Mouse (Mus musculus): ENCODE data around the gene Cnot4. TPM values are rescaled to one million over a fixed set of nuclear protein-coding genes. Genes with fewer than 3 reads are reported as not detected.

Gene Cnot4
- polyA plus RNA-seq, 1 experiment from 2014 or later, result 35.0 TPM

- H3K9ac ChIP-seq, result no peak overlapping the region
These were observed 102.7 kb downstream of the Cnot4 start for GRCm38 (mm10) chr6:35030811-35031210.

DNA sequence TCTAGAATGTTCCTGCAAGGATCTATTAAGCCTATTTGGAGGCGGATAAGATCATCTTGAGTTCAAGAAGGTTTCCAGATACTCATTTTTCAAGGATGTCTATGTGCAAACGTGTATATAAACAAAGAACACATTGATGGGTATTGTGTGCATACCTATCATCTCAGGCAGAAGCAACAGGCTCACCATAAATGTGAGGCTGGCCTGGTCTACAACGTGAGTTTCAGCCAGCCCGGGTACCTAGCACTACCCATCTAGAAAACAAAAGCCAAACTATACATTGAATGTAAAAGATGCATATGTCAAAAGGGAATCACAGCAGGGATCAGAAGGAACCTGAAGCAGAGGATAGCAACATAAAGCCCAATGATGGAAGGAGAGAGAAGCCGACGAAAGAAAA lies 103.3 kb downstream of the Cnot4 start:
- no peak overlapping the region for H3K4me3 ChIP-seq
- H3K4me1 ChIP-seq, result peaks cover 16% of the 10 kb centered on the region
- no peaks in the 10 kb centered on the region for H3K27me3 ChIP-seq
- no peak overlapping the region for H3K9ac ChIP-seq
- H3K36me3 ChIP-seq (ENCODE audit: poor library complexity, severe bottlenecking), result no peaks in the 10 kb centered on the region
- WGBS, result 85% methylated on average over 6 of the region's 6 CpGs
- H3K4me2 ChIP-seq, result no peak overlapping the region
- no peak for ATAC-seq
- H3K9me3 ChIP-seq (replicated peaks), result no peaks in the 10 kb centered on the region
- no peak overlapping the region for H3K27ac ChIP-seq

More at GRCm38 (mm10) chr6:35030811-35031210, 102.7 kb downstream of the Cnot4 start:
- no peaks in the 10 kb centered on the region for H3K9me3 ChIP-seq (replicated peaks)
- 91% methylated on average over 4 of the region's 4 CpGs for WGBS
- H3K36me3 ChIP-seq (ENCODE audit: poor library complexity, severe bottlenecking), result no peaks in the 10 kb centered on the region
- no peak overlapping the region for H3K4me2 ChIP-seq
- no peak overlapping the region for H3K4me3 ChIP-seq
- H3K27me3 ChIP-seq, result no peaks in the 10 kb centered on the region
- no peak for ATAC-seq
- H3K4me1 ChIP-seq, result peaks cover 16% of the 10 kb centered on the region
- H3K27ac ChIP-seq, result no peak overlapping the region

- Histone ChIP-seq H3K27ac (no peak overlapping the region), H3K9me3 (replicated peaks) (no peaks in the 10 kb centered on the region), H3K4me3 (no peak overlapping the region), H3K4me2 (no peak overlapping the region), H3K27me3 (no peaks in the 10 kb centered on the region), H3K4me1 (peaks cover 16% of the 10 kb centered on the region), H3K36me3 (ENCODE audit: poor library complexity, severe bottlenecking) (peaks cover 2% of the 10 kb centered on the region; the same call in 1 of the 2 replicates), H3K9ac (no peak overlapping the region)
- 63% methylated on average over 2 of the region's 2 CpGs for WGBS
- ATAC-seq, result peak; percentile 45; the same call in 1 of the 2 replicates
These were observed 105.5 kb downstream of the Cnot4 start for GRCm38 (mm10) chr6:35028023-35028422.

DNA sequence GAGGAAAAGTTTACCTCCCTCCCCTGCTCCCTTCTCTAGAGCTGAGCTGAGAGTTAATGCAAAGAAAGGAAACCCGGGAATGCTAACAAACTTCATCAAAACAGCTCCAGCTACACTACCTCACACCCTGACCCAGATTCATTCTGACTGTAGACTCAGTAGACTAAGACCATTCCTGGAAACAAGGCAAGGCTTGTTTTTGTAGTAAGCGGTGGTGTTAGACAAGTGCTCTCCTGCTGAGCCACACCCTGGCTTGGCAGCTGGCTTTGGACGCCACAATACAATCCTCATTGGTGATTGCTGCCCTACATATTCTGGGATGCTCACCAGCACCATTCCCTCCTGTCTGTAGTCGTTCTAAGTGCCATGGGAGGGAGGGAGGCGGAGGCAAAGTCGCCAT lies 106.3 kb downstream of the Cnot4 start:
- Histone ChIP-seq H3K9ac (no peak overlapping the region), H3K4me1 (peaks cover 16% of the 10 kb centered on the region), H3K4me3 (no peak overlapping the region), H3K9me3 (replicated peaks) (no peaks in the 10 kb centered on the region), H3K4me2 (no peak overlapping the region), H3K36me3 (ENCODE audit: poor library complexity, severe bottlenecking) (peaks cover 6% of the 10 kb centered on the region; the same call in 1 of the 2 replicates), H3K27me3 (no peaks in the 10 kb centered on the region), H3K27ac (no peak overlapping the region)
- peak; percentile 53; the same call in 1 of the 2 replicates for ATAC-seq
- WGBS, result 74% methylated on average over 6 of the region's 6 CpGs

GRCm38 (mm10) chr6:35016624-35017023 lies 116.9 kb downstream of the Cnot4 start:
- H3K4me1 ChIP-seq, result no peaks in the 10 kb centered on the region
- H3K4me2 ChIP-seq, result no peak overlapping the region
- no peak overlapping the region for H3K27ac ChIP-seq
- H3K9ac ChIP-seq, result no peak overlapping the region
- ATAC-seq, result no peak
- no peak overlapping the region for H3K4me3 ChIP-seq
- H3K36me3 ChIP-seq (ENCODE audit: poor library complexity, severe bottlenecking), result peaks cover 7% of the 10 kb centered on the region
- no peaks in the 10 kb centered on the region for H3K27me3 ChIP-seq
- WGBS, result 94% methylated on average over 5 of the region's 5 CpGs
- no peaks in the 10 kb centered on the region for H3K9me3 ChIP-seq (replicated peaks)

DNA sequence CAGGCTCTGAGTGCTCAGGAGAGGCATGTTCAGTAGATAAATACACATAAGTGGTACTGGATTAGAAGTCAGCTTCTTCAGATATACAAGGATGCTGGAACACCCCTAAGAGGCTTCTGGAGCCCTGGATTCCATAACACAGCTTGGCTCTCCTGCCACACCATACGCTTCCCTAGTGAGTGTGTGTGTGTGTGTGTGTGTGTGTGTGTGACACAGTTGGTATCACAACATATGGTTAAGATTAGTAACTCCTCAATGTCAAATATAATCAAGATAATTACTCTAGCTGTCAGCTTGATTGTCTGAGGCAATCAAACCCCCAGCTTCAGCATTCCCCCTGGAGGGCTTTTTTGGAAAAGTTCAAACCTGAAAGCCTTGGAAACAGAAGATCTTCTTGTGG lies 121.6 kb downstream of the Cnot4 start:
- no peaks in the 10 kb centered on the region for H3K4me1 ChIP-seq
- no peak overlapping the region for H3K27ac ChIP-seq
- H3K9ac ChIP-seq, result no peak overlapping the region
- H3K9me3 ChIP-seq (replicated peaks), result no peaks in the 10 kb centered on the region
- no peaks in the 10 kb centered on the region for H3K27me3 ChIP-seq
- H3K4me3 ChIP-seq, result no peak overlapping the region
- WGBS, result 78% methylated on average over 1 of the region's 1 CpGs
- peak; percentile 81 for ATAC-seq
- H3K4me2 ChIP-seq, result no peak overlapping the region
- 0 out of 2 replicates have a peak, but pooled peaks cover 4% of the 10 kb centered on the region for H3K36me3 ChIP-seq (ENCODE audit: poor library complexity, severe bottlenecking)

DNA sequence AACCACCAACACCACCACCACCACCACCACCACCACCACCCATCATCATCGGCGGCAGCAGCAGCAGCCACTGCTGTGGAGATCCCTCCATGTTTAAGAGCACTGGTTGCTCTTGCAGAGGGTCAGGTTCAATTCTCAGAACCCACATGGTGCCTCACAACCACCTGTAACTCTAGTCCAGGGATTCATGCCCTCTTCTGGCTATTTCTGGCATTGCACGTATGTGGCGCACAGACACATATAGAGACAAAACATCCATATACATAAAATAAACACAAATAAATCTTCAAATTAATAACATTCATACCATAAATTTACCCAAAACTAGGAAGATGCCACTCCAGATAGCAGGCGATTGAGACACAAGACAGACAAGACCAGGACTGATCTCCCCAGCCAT lies 122.8 kb downstream of the Cnot4 start:
- ATAC-seq, result no peak
- H3K4me1 ChIP-seq, result no peaks in the 10 kb centered on the region
- H3K36me3 ChIP-seq (ENCODE audit: poor library complexity, severe bottlenecking), result no peaks in the 10 kb centered on the region
- H3K4me3 ChIP-seq, result no peak overlapping the region
- no peak overlapping the region for H3K27ac ChIP-seq
- no peaks in the 10 kb centered on the region for H3K27me3 ChIP-seq
- no peak overlapping the region for H3K4me2 ChIP-seq
- 94% methylated on average over 5 of the region's 5 CpGs for WGBS
- no peak overlapping the region for H3K9ac ChIP-seq
- H3K9me3 ChIP-seq (replicated peaks), result no peaks in the 10 kb centered on the region

DNA sequence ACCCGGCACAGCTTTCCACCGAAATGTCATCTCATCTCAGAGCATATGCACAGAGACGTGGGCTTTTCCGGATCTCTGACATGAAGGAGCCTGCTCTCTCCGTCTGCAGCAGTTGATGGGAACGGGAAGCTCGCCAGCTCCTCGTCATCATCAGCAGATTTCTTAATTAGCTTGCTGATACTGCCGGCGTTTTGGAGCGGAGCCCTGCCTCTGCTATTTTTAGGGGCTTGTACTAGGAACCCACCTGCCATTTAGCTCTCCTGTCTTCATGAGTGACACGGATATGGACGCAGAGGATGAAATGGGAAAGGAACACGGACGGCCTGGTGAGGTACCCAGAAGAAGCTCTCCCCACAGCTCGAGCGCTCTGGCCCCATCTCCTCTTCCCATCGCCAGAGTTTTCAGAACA lies 131.3 kb downstream of the Cnot4 start:
- no peaks in the 10 kb centered on the region for H3K9me3 ChIP-seq (replicated peaks)
- no peaks in the 10 kb centered on the region for H3K36me3 ChIP-seq (ENCODE audit: poor library complexity, severe bottlenecking)
- peaks cover 12% of the 10 kb centered on the region for H3K4me1 ChIP-seq
- H3K27me3 ChIP-seq, result no peaks in the 10 kb centered on the region
- 61% methylated on average over 18 of the region's 18 CpGs for WGBS
- peak; percentile 75 for ATAC-seq
- no peak overlapping the region for H3K4me3 ChIP-seq
- H3K27ac ChIP-seq, result peak overlapping the region; percentile 61; the same call in 1 of the 2 replicates
- peak overlapping the region; percentile 5; the same call in 1 of the 2 replicates for H3K4me2 ChIP-seq
- H3K9ac ChIP-seq, result no peak overlapping the region

DNA sequence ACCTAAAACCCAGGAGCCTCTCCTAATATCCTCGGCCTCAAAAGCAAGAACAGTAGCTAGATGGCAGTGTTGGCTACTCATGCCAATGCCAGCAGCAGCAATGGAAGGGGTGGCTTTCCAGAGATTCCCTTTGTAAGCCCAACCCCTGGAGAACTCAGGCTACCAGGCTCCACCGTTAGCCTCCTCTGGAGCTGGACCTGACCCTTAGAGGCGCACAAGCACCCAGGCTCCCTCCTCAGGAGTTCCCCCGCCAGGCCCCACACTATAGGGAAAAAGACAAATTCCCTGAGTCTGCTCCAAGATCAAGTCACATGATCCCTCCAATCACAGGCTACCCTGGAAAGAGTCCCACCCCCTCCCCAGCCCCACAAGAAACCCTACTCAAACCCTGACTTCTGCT lies 134.4 kb downstream of the Cnot4 start:
- Histone ChIP-seq H3K9me3 (replicated peaks) (no peaks in the 10 kb centered on the region), H3K36me3 (ENCODE audit: poor library complexity, severe bottlenecking) (no peaks in the 10 kb centered on the region), H3K4me3 (no peak overlapping the region), H3K27me3 (no peaks in the 10 kb centered on the region), H3K4me2 (peak overlapping the region; percentile 26), H3K9ac (no peak overlapping the region), H3K27ac (no peak overlapping the region), H3K4me1 (peaks cover 16% of the 10 kb centered on the region)
- WGBS, result 8% methylated on average over 4 of the region's 4 CpGs
- ATAC-seq, result peak; percentile 25

DNA sequence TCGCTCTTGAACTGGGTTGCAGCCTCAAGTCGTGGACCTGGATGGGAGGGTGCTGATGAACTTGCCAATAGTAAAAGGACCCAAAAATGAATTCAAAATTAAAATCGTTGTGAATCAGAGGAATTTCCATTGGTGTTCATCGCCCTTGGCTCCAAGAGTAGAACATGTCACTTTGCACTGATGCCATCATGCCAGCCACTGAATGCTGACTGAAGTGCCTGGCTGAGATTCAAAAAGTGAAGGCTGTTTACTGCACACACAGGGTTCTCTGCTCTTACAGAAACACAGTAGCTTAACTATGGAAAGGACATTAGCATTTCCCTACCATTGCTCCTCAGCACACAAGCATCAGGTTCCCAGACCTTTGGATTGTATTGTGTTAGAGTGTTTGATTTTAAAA lies 137.0 kb downstream of the Cnot4 start:
- Histone ChIP-seq H3K27ac (peak overlapping the region; percentile 31; the same call in 1 of the 2 replicates), H3K4me1 (0 out of 2 replicates have a peak, but pooled peaks cover 4% of the 10 kb centered on the region), H3K9me3 (replicated peaks) (no peaks in the 10 kb centered on the region), H3K4me2 (no peak overlapping the region), H3K27me3 (no peaks in the 10 kb centered on the region), H3K9ac (no peak overlapping the region), H3K4me3 (no peak overlapping the region), H3K36me3 (ENCODE audit: poor library complexity, severe bottlenecking) (no peaks in the 10 kb centered on the region)
- WGBS, result 77% methylated on average over 4 of the region's 4 CpGs
- ATAC-seq, result no peak

DNA sequence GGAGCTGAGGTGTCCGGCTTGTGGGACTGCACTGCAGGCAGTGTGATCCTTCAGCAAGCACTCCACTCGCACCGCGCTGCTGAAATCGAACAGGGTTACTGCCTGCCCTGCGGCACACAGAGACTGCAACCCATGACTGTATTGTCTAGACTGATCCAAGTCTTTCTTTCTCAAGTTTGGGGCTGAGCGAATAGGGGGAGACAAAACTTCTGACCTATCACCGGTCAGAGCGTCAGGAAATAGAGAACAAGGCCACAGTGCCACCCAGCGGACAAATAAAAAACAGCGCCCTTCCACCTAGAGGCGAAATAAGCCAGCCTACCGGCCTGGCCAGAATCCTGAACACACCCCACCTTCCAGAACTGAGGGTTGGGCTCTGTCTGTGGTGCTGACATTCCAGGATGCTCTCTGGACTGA lies 138.3 kb downstream of the Cnot4 start:
- H3K9ac ChIP-seq, result no peak overlapping the region; the same call in 1 of the 2 replicates
- 0 out of 2 replicates have a peak, but pooled peaks cover 4% of the 10 kb centered on the region for H3K4me1 ChIP-seq
- WGBS, result 5% methylated on average over 13 of the region's 13 CpGs
- H3K9me3 ChIP-seq (replicated peaks), result no peaks in the 10 kb centered on the region
- peak overlapping the region; percentile 25 for H3K4me3 ChIP-seq
- peak; percentile 65 for ATAC-seq
- no peaks in the 10 kb centered on the region for H3K36me3 ChIP-seq (ENCODE audit: poor library complexity, severe bottlenecking)
- peak overlapping the region; percentile 53 for H3K4me2 ChIP-seq
- no peak overlapping the region for H3K27ac ChIP-seq
- no peaks in the 10 kb centered on the region for H3K27me3 ChIP-seq

GRCm38 (mm10) chr6:34994692-34995091 lies 138.8 kb downstream of the Cnot4 start:
- H3K9me3 ChIP-seq (replicated peaks), result no peaks in the 10 kb centered on the region
- H3K9ac ChIP-seq, result no peak overlapping the region
- ATAC-seq, result no peak
- no peaks in the 10 kb centered on the region for H3K27me3 ChIP-seq
- 83% methylated on average over 5 of the region's 5 CpGs for WGBS
- H3K4me3 ChIP-seq, result no peak overlapping the region
- 0 out of 2 replicates have a peak, but pooled peaks cover 4% of the 10 kb centered on the region for H3K4me1 ChIP-seq
- H3K27ac ChIP-seq, result no peak overlapping the region
- peak overlapping the region; percentile 53 for H3K4me2 ChIP-seq
- no peaks in the 10 kb centered on the region for H3K36me3 ChIP-seq (ENCODE audit: poor library complexity, severe bottlenecking)

DNA sequence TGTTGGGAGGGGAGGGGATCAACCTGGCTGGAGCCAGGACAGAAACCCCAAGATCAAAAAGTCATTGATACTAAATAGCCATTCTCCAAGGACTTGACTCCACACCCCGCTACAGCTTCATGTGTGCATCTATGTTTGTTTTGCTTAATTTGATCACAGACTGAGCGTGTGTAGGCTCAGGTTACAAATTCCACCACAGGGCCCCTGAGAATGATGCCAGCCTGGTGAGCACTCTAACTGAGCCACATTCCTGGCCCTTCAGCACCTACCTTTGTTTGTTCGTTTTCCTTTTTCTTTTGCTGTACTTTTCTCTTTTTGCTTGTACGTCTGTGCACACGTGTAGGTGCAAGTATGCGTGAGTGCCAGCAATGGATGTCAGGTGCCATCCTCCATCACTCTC lies 144.3 kb downstream of the Cnot4 start:
- H3K27ac ChIP-seq, result no peak overlapping the region
- H3K4me2 ChIP-seq, result no peak overlapping the region
- H3K9me3 ChIP-seq (replicated peaks), result no peaks in the 10 kb centered on the region
- H3K4me1 ChIP-seq, result peaks cover 9% of the 10 kb centered on the region
- no peak overlapping the region for H3K9ac ChIP-seq
- H3K36me3 ChIP-seq (ENCODE audit: poor library complexity, severe bottlenecking), result no peaks in the 10 kb centered on the region
- no peak for ATAC-seq
- no peaks in the 10 kb centered on the region for H3K27me3 ChIP-seq
- H3K4me3 ChIP-seq, result no peak overlapping the region
- WGBS, result 76% methylated on average over 6 of the region's 6 CpGs

All from forebrain, embryonic 13.5 days (tissue).